Mouse (Mus musculus) 3T3-L1 (cell line): Measurements from ENCODE around the gene Zfp719.

ENCODE experiments used
- DNase-seq: peaks from one replicate; pipeline ENCODE4 v3.0.0-alpha.2; 2015; ENCODE audit warnings: low read depth, low spot score

The Zfp719 gene

GRCm38 (mm10) chr7:43607743-43608287, 28.4 kb downstream of the Zfp719 start:
- DNase-seq: no peak

GRCm38 (mm10) chr7:43608316-43608824, 29.0 kb downstream of the Zfp719 start:
- DNase-seq: no peak

DNA sequence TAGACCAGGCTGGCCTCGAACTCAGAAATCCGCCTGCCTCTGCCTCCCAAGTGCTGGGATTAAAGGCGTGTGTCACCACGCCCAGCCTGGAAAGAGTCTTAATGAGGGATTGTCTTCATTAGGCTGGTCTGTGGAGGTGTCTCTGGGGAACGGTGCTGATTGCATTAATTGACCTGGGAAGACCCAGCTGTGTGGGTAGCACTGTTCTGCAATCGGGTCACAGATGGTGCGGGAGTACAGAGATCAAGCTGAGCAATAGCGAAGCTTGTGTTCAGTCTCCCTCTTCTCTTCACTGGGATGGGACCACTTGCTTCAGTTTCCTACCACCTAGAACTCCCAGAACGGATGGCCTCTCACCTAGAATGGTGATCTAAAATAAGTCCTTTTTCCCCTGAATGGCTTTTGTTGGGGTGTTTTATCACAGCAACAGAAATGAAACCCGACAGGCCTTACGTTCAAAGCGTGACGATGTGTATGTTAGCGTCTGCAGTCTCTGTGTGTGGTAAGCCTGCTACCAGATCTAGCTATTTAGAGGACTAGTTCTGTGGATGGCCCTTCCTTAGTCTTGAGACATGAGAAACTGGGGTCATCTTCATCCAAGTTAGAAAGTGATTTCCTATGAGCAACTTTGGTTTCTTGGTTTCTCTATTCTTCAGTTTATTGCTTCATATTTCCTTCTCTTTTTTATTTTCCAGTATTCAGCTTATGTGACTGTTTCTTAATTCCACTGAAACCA, 34.6 kb downstream of the Zfp719 start:
- no peak for DNase-seq

DNA sequence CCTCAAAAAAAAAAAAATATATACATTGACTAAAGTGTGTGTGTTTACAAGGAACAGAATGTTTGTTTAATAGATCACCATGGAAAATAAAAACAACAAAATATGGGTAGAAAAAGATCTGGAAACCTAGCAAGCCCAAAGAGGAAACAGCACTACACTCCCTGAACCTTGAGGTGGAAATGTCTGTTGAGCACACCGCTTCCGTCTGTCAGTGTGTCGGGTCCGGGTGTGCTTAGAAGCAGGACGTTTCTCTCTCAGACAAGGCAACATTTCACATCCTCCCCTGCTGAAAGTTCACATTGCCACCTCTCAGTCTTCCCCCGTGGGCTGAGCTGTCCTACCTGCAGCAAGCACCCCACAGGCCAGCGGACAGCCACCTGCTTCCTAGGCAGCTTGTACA, 43.5 kb downstream of the Zfp719 start:
- DNase-seq: no peak

DNA sequence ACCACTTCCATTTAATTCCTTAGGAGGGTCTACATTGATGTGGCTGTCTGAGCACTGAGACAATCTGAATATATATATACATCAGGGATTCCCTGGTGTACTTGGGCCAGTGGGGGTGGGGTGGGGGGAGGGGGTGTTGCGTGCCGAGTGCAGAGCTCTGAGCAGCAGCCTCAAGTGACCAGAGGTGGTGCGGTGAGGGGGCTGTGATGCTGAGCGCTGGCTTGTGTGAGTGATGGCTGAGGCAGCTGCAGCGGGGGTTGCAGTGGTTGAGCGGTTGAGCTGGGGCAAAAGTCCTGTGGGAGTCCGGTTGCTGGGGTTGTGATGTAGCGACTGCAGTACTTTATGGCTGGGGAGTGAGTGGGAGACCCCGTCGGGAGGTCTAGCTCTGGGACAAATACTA, 44.4 kb downstream of the Zfp719 start:
- no peak for DNase-seq

GRCm38 (mm10) chr7:43625065-43625464, 45.7 kb downstream of the Zfp719 start:
- DNase-seq: no peak

DNA sequence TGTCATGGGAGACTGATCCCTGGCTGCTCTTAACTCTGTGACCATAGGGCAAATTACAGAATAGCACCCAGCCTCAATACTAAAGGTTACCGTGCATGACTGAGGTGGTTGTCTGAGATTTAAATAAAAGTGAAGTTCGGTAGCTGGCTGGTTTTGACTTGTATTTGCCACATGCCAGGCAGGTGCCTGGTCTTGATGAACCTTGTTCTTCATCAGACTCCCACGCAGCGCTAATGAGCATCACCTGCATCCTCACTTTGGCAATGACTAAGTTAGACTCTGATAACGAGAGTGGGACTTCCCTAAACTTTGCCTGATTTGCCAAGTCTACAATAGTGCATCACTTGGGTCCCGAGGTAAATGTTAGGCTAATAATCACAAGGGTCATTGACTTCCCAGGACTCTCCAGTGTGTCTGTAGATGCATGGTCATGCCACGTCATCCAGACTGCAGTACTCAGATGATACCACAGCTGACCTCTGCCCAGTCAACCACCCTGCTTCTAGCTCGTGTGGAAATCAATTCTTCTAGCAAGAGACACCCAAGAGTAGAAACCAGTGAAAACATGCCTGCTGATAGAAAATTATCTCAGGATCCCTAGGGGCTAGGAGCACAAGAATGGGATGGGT, 46.5 kb downstream of the Zfp719 start:
- DNase-seq: no peak

DNA sequence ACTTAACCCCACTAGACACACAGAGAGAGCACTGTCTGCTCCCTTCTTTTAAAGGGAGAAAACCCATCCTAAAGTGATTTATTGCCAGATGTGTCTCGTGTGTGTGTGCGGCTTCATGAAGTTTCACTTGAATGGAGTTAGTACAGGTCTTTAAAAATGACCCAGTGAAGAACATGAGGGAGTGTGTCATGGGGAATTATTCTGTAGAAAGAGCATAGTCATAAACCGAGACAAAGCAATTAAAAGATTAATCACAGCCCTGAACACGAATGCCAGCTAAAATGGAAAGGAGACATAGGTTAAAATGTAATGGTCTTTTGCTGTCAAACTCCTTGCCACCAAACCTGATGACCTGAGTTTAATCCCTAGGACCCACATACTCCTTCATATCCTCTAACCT, 54.5 kb downstream of the Zfp719 start:
- DNase-seq: no peak

- DNase-seq: no peak
These were observed 55.1 kb downstream of the Zfp719 start, which contains the start of gene Ceacam18 for GRCm38 (mm10) chr7:43634500-43634899. Gene Ceacam18, plus strand, starts transcription at chr7:43634707.

GRCm38 (mm10) chr7:43636194-43636593, 56.8 kb downstream of the Zfp719 start:
- no peak for DNase-seq

DNA sequence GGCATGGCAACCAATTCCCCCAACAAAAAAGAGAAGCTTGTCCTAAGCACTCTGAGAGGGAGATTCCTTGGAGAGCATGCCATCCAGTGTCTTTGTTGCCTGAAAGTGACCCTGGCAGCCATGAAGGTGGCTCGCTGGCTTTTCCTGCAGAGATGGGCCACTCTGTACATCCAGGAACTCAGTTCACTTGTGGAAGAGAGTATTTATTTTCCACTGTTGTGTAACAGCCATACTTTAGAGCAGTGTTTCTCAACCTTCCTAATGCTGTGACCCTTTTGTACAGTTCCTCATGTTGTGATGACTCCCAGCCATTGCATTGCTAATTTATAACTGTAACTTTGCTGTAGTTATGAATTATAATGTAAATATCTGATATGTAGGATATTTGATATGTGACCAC, 57.7 kb downstream of the Zfp719 start:
- no peak for DNase-seq

DNA sequence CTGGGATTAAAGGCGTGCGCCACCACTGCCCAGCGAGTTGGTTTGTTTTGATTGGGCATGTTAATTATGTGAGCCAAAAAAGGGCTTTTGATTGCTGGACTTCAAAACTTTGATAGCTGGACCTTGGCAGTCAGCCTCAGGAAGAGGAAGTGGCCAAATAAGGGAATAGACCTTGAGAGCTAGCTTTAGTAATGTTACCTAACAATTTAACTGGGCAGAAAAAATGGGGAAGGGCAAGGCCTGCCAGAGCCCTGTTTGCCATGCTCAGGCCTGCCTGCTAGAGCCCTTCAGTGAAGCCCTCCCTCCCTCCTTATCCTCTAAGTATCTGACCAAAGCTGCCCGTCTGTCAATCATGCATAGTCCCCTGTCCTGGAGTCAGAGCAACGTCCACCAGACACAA, 63.2 kb downstream of the Zfp719 start:
- no peak for DNase-seq
